Mouse (Mus musculus) testis, adult 2 months (tissue): ENCODE results near the gene Mcf2l.

Experiments
- CTCF ChIP-seq: fragments of 200-500 bp; IDR thresholded peaks from 2 replicates; pipeline ENCODE4 v1.5.1; 2012; ENCODE audit warnings: low read depth, mild to moderate bottlenecking, inconsistent platforms, low read length, moderate library complexity; ENCODE audit not compliant: control insufficient read depth, insufficient read depth, insufficient replicate concordance
- POLR2A ChIP-seq: fragments of 200-500 bp; IDR thresholded peaks from 2 replicates; pipeline ENCODE4 v1.6.1; 2012; ENCODE audit warnings: low read depth, mild to moderate bottlenecking, inconsistent platforms, low read length, moderate library complexity; ENCODE audit not compliant: control insufficient read depth

GRCm38 (mm10) chr8:12928033-12928432 lies 54.4 kb downstream of the Mcf2l start:
- no peak for TF ChIP-seq POLR2A
- TF ChIP-seq CTCF: no peak
